Mouse (Mus musculus) intestine, embryonic 16.5 days (tissue): ENCODE data around the gene Gramd4. TPM values are rescaled to one million over a fixed set of nuclear protein-coding genes. Genes with fewer than 3 reads are reported as not detected.
A peak's percentile ranks its signal among the peaks of the same experiment; 100 is the strongest.

Experiments
- ATAC-seq: fragments of 200-750 bp; cut with Nextera tagmentation; 2 replicates; pipeline ENCODE4 v1.8.0; 2017; ENCODE audit warnings: moderate TSS enrichment, moderate library complexity
- H3K27ac ChIP-seq: fragments of 300-500 bp; sonication (generic); 2 replicates; pipeline ENCODE4 v1.5.1; 2014; ENCODE audit warnings: mild to moderate bottlenecking, low read length
- H3K27me3 ChIP-seq: fragments of 300-500 bp; sonication (generic); replicated peaks from 2 replicates; pipeline ENCODE4 v1.6.1; 2014; ENCODE audit warnings: low read length, control low read depth, mixed read lengths; ENCODE audit not compliant: control insufficient read depth, insufficient read depth
- H3K36me3 ChIP-seq: fragments of 300-500 bp; sonication (generic); 2 replicates; pipeline ENCODE4 v1.6.1; 2014; ENCODE audit warnings: low read length, control low read depth; ENCODE audit not compliant: control insufficient read depth, insufficient read depth
- H3K4me1 ChIP-seq: fragments of 300-500 bp; sonication (generic); 2 replicates; pipeline ENCODE4 v1.6.1; 2014; ENCODE audit warnings: low read length, control low read depth, mixed read lengths; ENCODE audit not compliant: control insufficient read depth, insufficient read depth
- H3K4me2 ChIP-seq: fragments of 300-500 bp; sonication (generic); 2 replicates; pipeline ENCODE4 v1.6.1; 2014; ENCODE audit warnings: low read depth, low read length, control low read depth
- H3K4me3 ChIP-seq: fragments of 300-500 bp; sonication (generic); 2 replicates; pipeline ENCODE4 v1.5.1; 2014; ENCODE audit warnings: mild to moderate bottlenecking, low read length
- H3K9ac ChIP-seq: fragments of 300-500 bp; sonication (generic); 2 replicates; pipeline ENCODE4 v1.6.1; 2014; ENCODE audit warnings: low read depth, low read length
- H3K9me3 ChIP-seq: fragments of 300-500 bp; sonication (generic); 2 replicates; pipeline ENCODE4 v1.6.1; 2016; ENCODE audit warnings: low read length, control low read depth; ENCODE audit not compliant: control insufficient read depth
- WGBS: fragments of 180-500 bp; shearing (Covaris S2); extraction: QIAGEN DNeasy Blood & Tissue Kit; methylation state at CpG from one replicate; pipeline ENCODE4 v1.1.7; 2014; 5-methylcytosine and 5-hydroxymethylcytosine counted together
- polyA plus RNA-seq: library from polyadenylated mRNA; unstranded; fragments of >200 nt; fragmentation: Nextera tagmentation; extraction: Ambion mirVana; gene quantifications from 2 replicates; pipeline ENCODE4 v1.2.1, GENCODE M21; 2015

The Gramd4 gene
- polyA plus RNA-seq, 1 experiment from 2014 or later = 9.1 TPM

- Histone ChIP-seq H3K27ac (no peak overlapping the region), H3K9me3 (no peaks in the 10 kb centered on the region), H3K36me3 (no peaks in the 10 kb centered on the region; the same call in 1 of the 2 replicates), H3K4me1 (peaks cover 47% of the 10 kb centered on the region), H3K27me3 (no peaks in the 10 kb centered on the region), H3K4me2 (no peak overlapping the region), H3K4me3 (no peak overlapping the region), H3K9ac (no peak overlapping the region)
- WGBS = 76% methylated on average over 3 of the region's 3 CpGs
- ATAC-seq = peak; percentile 27
Observed at GRCm38 (mm10) chr15:86064850-86065229, 7.3 kb downstream of the Gramd4 start.

GRCm38 (mm10) chr15:86065367-86065766 is 7.9 kb downstream of the Gramd4 start:
- no peaks in the 10 kb centered on the region for H3K9me3 ChIP-seq
- H3K4me3 ChIP-seq = no peak overlapping the region
- no peak overlapping the region for H3K27ac ChIP-seq
- H3K4me1 ChIP-seq = peaks cover 45% of the 10 kb centered on the region
- no peaks in the 10 kb centered on the region; the same call in 1 of the 2 replicates for H3K36me3 ChIP-seq
- no peak overlapping the region for H3K4me2 ChIP-seq
- no peak overlapping the region for H3K9ac ChIP-seq
- no peak for ATAC-seq
- WGBS = 83% methylated on average over 4 of the region's 4 CpGs
- H3K27me3 ChIP-seq = no peaks in the 10 kb centered on the region

- Histone ChIP-seq H3K4me2 (no peak overlapping the region), H3K4me1 (peaks cover 45% of the 10 kb centered on the region), H3K9me3 (no peaks in the 10 kb centered on the region), H3K4me3 (no peak overlapping the region), H3K27ac (no peak overlapping the region), H3K36me3 (no peaks in the 10 kb centered on the region; the same call in 1 of the 2 replicates), H3K27me3 (no peaks in the 10 kb centered on the region), H3K9ac (no peak overlapping the region)
- no peak for ATAC-seq
- 55% methylated on average over 14 of the region's 14 CpGs for WGBS
Observed at GRCm38 (mm10) chr15:86066836-86067580, 9.5 kb downstream of the Gramd4 start.

- no peaks in the 10 kb centered on the region for H3K27me3 ChIP-seq
- H3K4me3 ChIP-seq = no peak overlapping the region
- ATAC-seq = peak; percentile 36
- peak overlapping the region; percentile 40; the same call in 1 of the 2 replicates for H3K9ac ChIP-seq
- no peak overlapping the region for H3K4me2 ChIP-seq
- peaks cover 43% of the 10 kb centered on the region for H3K4me1 ChIP-seq
- H3K9me3 ChIP-seq = no peaks in the 10 kb centered on the region
- 29% methylated on average over 6 of the region's 6 CpGs for WGBS
- no peaks in the 10 kb centered on the region; the same call in 1 of the 2 replicates for H3K36me3 ChIP-seq
- peak overlapping the region; percentile 37; the same call in 1 of the 2 replicates for H3K27ac ChIP-seq
Observed at GRCm38 (mm10) chr15:86067581-86067910, 10.1 kb downstream of the Gramd4 start.

GRCm38 (mm10) chr15:86067941-86068495 is 10.5 kb downstream of the Gramd4 start:
- ATAC-seq = no peak; the same call in 1 of the 2 replicates
- H3K4me1 ChIP-seq = peaks cover 43% of the 10 kb centered on the region
- H3K9me3 ChIP-seq = no peaks in the 10 kb centered on the region
- peak overlapping the region; percentile 40; the same call in 1 of the 2 replicates for H3K9ac ChIP-seq
- no peak overlapping the region for H3K4me2 ChIP-seq
- no peaks in the 10 kb centered on the region for H3K36me3 ChIP-seq
- no peaks in the 10 kb centered on the region for H3K27me3 ChIP-seq
- H3K4me3 ChIP-seq = no peak overlapping the region
- 60% methylated on average over 4 of the region's 4 CpGs for WGBS
- peak overlapping the region; percentile 37; the same call in 1 of the 2 replicates for H3K27ac ChIP-seq

- no peaks in the 10 kb centered on the region for H3K36me3 ChIP-seq
- no peak overlapping the region for H3K4me2 ChIP-seq
- no peak for ATAC-seq
- no peak overlapping the region for H3K27ac ChIP-seq
- H3K9me3 ChIP-seq = no peaks in the 10 kb centered on the region
- H3K4me1 ChIP-seq = peaks cover 52% of the 10 kb centered on the region
- no peaks in the 10 kb centered on the region for H3K27me3 ChIP-seq
- 83% methylated on average over 10 of the region's 10 CpGs for WGBS
- no peak overlapping the region for H3K4me3 ChIP-seq
- H3K9ac ChIP-seq = no peak overlapping the region
Observed at GRCm38 (mm10) chr15:86069011-86069791, 11.7 kb downstream of the Gramd4 start.

GRCm38 (mm10) chr15:86070368-86070767 is 12.9 kb downstream of the Gramd4 start:
- Histone ChIP-seq H3K4me1 (peaks cover 48% of the 10 kb centered on the region), H3K9ac (no peak overlapping the region), H3K4me2 (no peak overlapping the region), H3K9me3 (no peaks in the 10 kb centered on the region), H3K27me3 (no peaks in the 10 kb centered on the region), H3K36me3 (no peaks in the 10 kb centered on the region), H3K4me3 (no peak overlapping the region), H3K27ac (no peak overlapping the region)
- no peak for ATAC-seq
- 65% methylated on average over 11 of the region's 11 CpGs for WGBS

- Histone ChIP-seq H3K9me3 (no peaks in the 10 kb centered on the region), H3K4me2 (no peak overlapping the region), H3K9ac (no peak overlapping the region), H3K27ac (no peak overlapping the region), H3K4me3 (no peak overlapping the region), H3K4me1 (peaks cover 56% of the 10 kb centered on the region), H3K27me3 (no peaks in the 10 kb centered on the region), H3K36me3 (no peaks in the 10 kb centered on the region)
- ATAC-seq = no peak
- WGBS = 67% methylated on average over 1 of the region's 1 CpGs
Observed at GRCm38 (mm10) chr15:86071166-86071565, 13.7 kb downstream of the Gramd4 start.

- Histone ChIP-seq H3K4me1 (peaks cover 59% of the 10 kb centered on the region), H3K36me3 (no peaks in the 10 kb centered on the region), H3K4me3 (peak overlapping the region; percentile 20), H3K9me3 (no peaks in the 10 kb centered on the region), H3K27ac (peak overlapping the region; percentile 80), H3K4me2 (peak overlapping the region; percentile 30), H3K27me3 (no peaks in the 10 kb centered on the region), H3K9ac (0 out of 2 replicates have a peak overlapping the region, but pooled peaks have one; percentile 19)
- peak; percentile 91 for ATAC-seq
- WGBS = 67% methylated on average over 16 of the region's 16 CpGs
Observed at GRCm38 (mm10) chr15:86074171-86074937, 16.9 kb downstream of the Gramd4 start.
